Mouse (Mus musculus) MEL (cell line): Measurements from ENCODE around the gene Gm20388. TPM values are rescaled to one million over a fixed set of nuclear protein-coding genes. Genes with fewer than 3 reads are reported as not detected.

Experiments used
- DNase-seq: peaks from one replicate; pipeline ENCODE4 v3.0.0; 2011; ENCODE audit warnings: low read depth, low spot score
- H3K27ac ChIP-seq: 2 replicates; pipeline ENCODE4 v1.5.1; 2012; ENCODE audit warnings: low read depth, mild to moderate bottlenecking, control low read depth, low read length, moderate library complexity; ENCODE audit not compliant: control insufficient read depth
- H3K27me3 ChIP-seq, 2 experiments: fragments of 150-350 bp in 1 of 2; sonication (generic) in 1 of 2; 2 replicates each; pipeline ENCODE4 v1.6.1; 2012; ENCODE audit warnings: low read length in 2 of 2, mild to moderate bottlenecking in 2 of 2, improper control_type of control experiment in 1 of 2, moderate library complexity in 1 of 2; ENCODE audit not compliant: insufficient read depth in 2 of 2, control insufficient read depth in 1 of 2
- H3K36me3 ChIP-seq, 2 experiments: 2 replicates each; pipeline ENCODE4 v1.6.1; 2012 to 2014; ENCODE audit warnings: low read length in 2 of 2, improper control_type of control experiment in 1 of 2, inconsistent platforms in 1 of 2, mild to moderate bottlenecking in 1 of 2; ENCODE audit not compliant: insufficient read depth in 2 of 2, control insufficient read depth in 1 of 2
- H3K4me1 ChIP-seq, 2 experiments: fragments of 150-350 bp in 1 of 2; sonication (generic) in 1 of 2; 2 replicates each; pipeline ENCODE4 v1.6.1; 2012; ENCODE audit warnings: low read length in 2 of 2, improper control_type of control experiment in 1 of 2, mild to moderate bottlenecking in 1 of 2; ENCODE audit not compliant: insufficient read depth in 2 of 2, control insufficient read depth in 1 of 2
- H3K4me3 ChIP-seq, 2 experiments: fragments of 150-350 bp in 1 of 2; sonication (generic) in 1 of 2; 2 replicates each; pipeline ENCODE4 v1.5.1; 2012; ENCODE audit warnings: low read depth in 2 of 2, low read length in 2 of 2, mild to moderate bottlenecking in 2 of 2, moderate library complexity in 2 of 2, control low read depth in 1 of 2, improper control_type of control experiment in 1 of 2; ENCODE audit not compliant: control insufficient read depth in 1 of 2, insufficient read depth in 1 of 2
- H3K79me2 ChIP-seq: 2 replicates; pipeline ENCODE4 v1.6.1; 2012; ENCODE audit warnings: mild to moderate bottlenecking, low read length, moderate library complexity; ENCODE audit not compliant: control insufficient read depth, poor library complexity, insufficient read depth
- H3K9ac ChIP-seq: 2 replicates; pipeline ENCODE4 v1.6.1; 2012; ENCODE audit warnings: low read depth, mild to moderate bottlenecking, control low read depth, low read length, moderate library complexity; ENCODE audit not compliant: control insufficient read depth, poor library complexity, severe bottlenecking
- H3K9me3 ChIP-seq: fragments of 150-350 bp; sonication (generic); replicated peaks from 2 replicates; pipeline ENCODE4 v1.6.1; 2012; ENCODE audit warnings: mild to moderate bottlenecking, low read length, improper control_type of control experiment, moderate library complexity; ENCODE audit not compliant: insufficient read depth
- BHLHE40 ChIP-seq: IDR thresholded peaks from 2 replicates; pipeline ENCODE4 v1.6.1; 2012; ENCODE audit warnings: low read depth, mild to moderate bottlenecking, inconsistent platforms, low read length, improper control_type of control experiment, borderline replicate concordance
- CHD1 ChIP-seq: IDR thresholded peaks from 2 replicates; pipeline ENCODE4 v1.6.1; 2012; ENCODE audit warnings: low read depth, mild to moderate bottlenecking, inconsistent platforms, low read length, improper control_type of control experiment
- E2F4 ChIP-seq: IDR thresholded peaks from 2 replicates; pipeline ENCODE4 v1.6.1; 2011; ENCODE audit warnings: low read depth, low read length, improper control_type of control experiment, borderline replicate concordance
- ETS1 ChIP-seq: IDR thresholded peaks from 2 replicates; pipeline ENCODE4 v1.6.1; 2012; ENCODE audit warnings: low read depth, mild to moderate bottlenecking, inconsistent platforms, low read length, improper control_type of control experiment, moderate library complexity
- GATA1 ChIP-seq: IDR thresholded peaks from 2 replicates; pipeline ENCODE4 v1.6.1; 2011; ENCODE audit warnings: low read depth, low read length, improper control_type of control experiment
- MAZ ChIP-seq: IDR thresholded peaks from 2 replicates; pipeline ENCODE4 v1.6.1; 2012; ENCODE audit warnings: low read depth, mild to moderate bottlenecking, inconsistent platforms, low read length, improper control_type of control experiment
- MYC ChIP-seq: IDR thresholded peaks from 2 replicates; pipeline ENCODE4 v1.6.1; 2011; ENCODE audit warnings: low read depth, mild to moderate bottlenecking, low read length, improper control_type of control experiment, moderate library complexity
- NELFE ChIP-seq: IDR thresholded peaks from 2 replicates; pipeline ENCODE4 v1.6.1; 2011; ENCODE audit warnings: low read depth, low read length, improper control_type of control experiment
- NRF1 ChIP-seq: IDR thresholded peaks from 2 replicates; pipeline ENCODE4 v1.6.1; 2014; ENCODE audit warnings: low read depth, mild to moderate bottlenecking, inconsistent platforms, low read length, improper control_type of control experiment, moderate library complexity; ENCODE audit not compliant: poor library complexity, insufficient read depth, severe bottlenecking
- RCOR1 ChIP-seq: IDR thresholded peaks from 2 replicates; pipeline ENCODE4 v1.6.1; 2012; ENCODE audit warnings: low read depth, mild to moderate bottlenecking, inconsistent platforms, low read length, improper control_type of control experiment
- SMC3 ChIP-seq: IDR thresholded peaks from 2 replicates; pipeline ENCODE4 v1.6.1; 2011; ENCODE audit warnings: low read depth, low read length, improper control_type of control experiment
- TBP ChIP-seq: IDR thresholded peaks from 2 replicates; pipeline ENCODE4 v1.8.0; 2011; ENCODE audit warnings: low read depth, low read length, improper control_type of control experiment
- TCF12 ChIP-seq: IDR thresholded peaks from 2 replicates; pipeline ENCODE4 v1.6.1; 2014; ENCODE audit warnings: low read depth, mild to moderate bottlenecking, inconsistent platforms, low read length, improper control_type of control experiment, moderate library complexity
- UBTF ChIP-seq: IDR thresholded peaks from 2 replicates; pipeline ENCODE4 v1.6.1; 2012; ENCODE audit warnings: low read depth, mild to moderate bottlenecking, inconsistent platforms, low read length, improper control_type of control experiment, moderate library complexity, borderline replicate concordance; ENCODE audit not compliant: insufficient read depth
- USF2 ChIP-seq, 2 experiments: IDR thresholded peaks; 2 replicates each; pipeline ENCODE4 v1.6.1; 2011 to 2012; ENCODE audit warnings: improper control_type of control experiment in 2 of 2, low read length in 2 of 2, borderline replicate concordance in 1 of 2, inconsistent platforms in 1 of 2, low read depth in 1 of 2, mild to moderate bottlenecking in 1 of 2; ENCODE audit not compliant: insufficient read depth in 1 of 2
- ZC3H11A ChIP-seq: IDR thresholded peaks from 2 replicates; pipeline ENCODE4 v1.6.1; 2012; ENCODE audit warnings: low read depth, mild to moderate bottlenecking, inconsistent platforms, low read length, improper control_type of control experiment
- polyA plus RNA-seq, 2 experiments: library from polyadenylated mRNA; stranded (reverse) in 1 of 2; unstranded in 1 of 2; fragments of >175 nt in 1 of 2; fragments of >200 nt in 1 of 2; gene quantifications; 2 replicates each; pipeline versions ENCODE4 v1.2.1 to v1.2.4; 2012; ENCODE audit warnings: low replicate concordance in 2 of 2, low read depth in 1 of 2; ENCODE audit not compliant: insufficient read length in 2 of 2, insufficient read depth in 1 of 2, missing spikeins in 1 of 2
- total RNA-seq: library from RNA; depleted of rRNA; stranded (reverse); fragments of 300-350 nt; gene quantifications from 2 replicates; pipeline ENCODE4 v1.2.3, GENCODE M21; 2012

Gene Gm20388
- total and polyA plus RNA-seq, 3 experiments, result 11.1 to 17.8 TPM; not detected in 1

- peak overlapping the region; percentile 66 for H3K27ac ChIP-seq
- H3K79me2 ChIP-seq, result peaks cover 91% of the 10 kb centered on the region
- peak; percentile 31 for DNase-seq
- no peak overlapping the region; a peak in 1 of 4 replicates for H3K4me3 ChIP-seq
- peaks cover 5 to 75% of the 10 kb centered on the region in 2 experiments for H3K36me3 ChIP-seq
- H3K9me3 ChIP-seq, result no peaks in the 10 kb centered on the region
- TF ChIP-seq RCOR1 (no peak), TCF12 (no peak), MAZ (no peak), GATA1 (0 out of 2 replicates have a peak, but pooled peaks have one; percentile 29), ETS1 (no peak), SMC3 (no peak), USF2 (IDR thresholded peaks at IDR 0.05; ENCODE audit: borderline replicate concordance in 1 of 2, insufficient read depth in 1 of 2, low read depth in 1 of 2, low read length in 2 of 2) (no peak), NRF1 (no peak), BHLHE40 (peak; percentile 55; the same call in 1 of the 2 replicates), NELFE (no peak)
- no peaks in the 10 kb centered on the region for H3K27me3 ChIP-seq
- H3K9ac ChIP-seq, result peak overlapping the region; percentile 7; the same call in 1 of the 2 replicates
- peaks cover 47 to 56% of the 10 kb centered on the region in 2 experiments for H3K4me1 ChIP-seq
These were observed 3126.8 kb downstream of the Gm20388 start for GRCm38 (mm10) chr8:123037487-123037886.

- no peak for TF ChIP-seq TCF12
- TF ChIP-seq MYC, result no peak
- TF ChIP-seq E2F4, result no peak
- TF ChIP-seq ETS1, result no peak
- no peak for TF ChIP-seq BHLHE40
- TF ChIP-seq ZC3H11A, result no peak
- TF ChIP-seq CHD1, result no peak
- TF ChIP-seq UBTF, result no peak
- TF ChIP-seq TBP, result no peak
- no peak for TF ChIP-seq SMC3
- peaks cover 5 to 72% of the 10 kb centered on the region in 2 experiments for H3K36me3 ChIP-seq
- no peak overlapping the region for H3K27ac ChIP-seq
- no peak overlapping the region for H3K4me3 ChIP-seq
- H3K9ac ChIP-seq, result no peak overlapping the region
- H3K27me3 ChIP-seq, result no peaks in the 10 kb centered on the region
- H3K4me1 ChIP-seq, result peaks cover 41 to 54% of the 10 kb centered on the region in 2 experiments
- DNase-seq, result no peak
- no peaks in the 10 kb centered on the region for H3K9me3 ChIP-seq
- peaks cover 93% of the 10 kb centered on the region for H3K79me2 ChIP-seq
These were observed 3127.7 kb downstream of the Gm20388 start for GRCm38 (mm10) chr8:123038351-123038750.
